Mouse (Mus musculus) erythroid progenitor cell, adult 5-6 weeks (primary cell): ENCODE measurements around the gene Ndufs1. TPM values are rescaled to one million over a fixed set of nuclear protein-coding genes. Genes with fewer than 3 reads are reported as not detected.

ENCODE experiments used
- ATAC-seq: replicated peaks from 2 replicates; pipeline ENCODE4 v1.8.0; 2016; ENCODE audit warnings: moderate number of reproducible peaks, mild to moderate bottlenecking, moderate TSS enrichment, inconsistent platforms; ENCODE audit not compliant: poor library complexity, low FRiP score, severe bottlenecking
- total RNA-seq, 2 experiments: library from RNA; stranded (forward) in 1 of 2; stranded (reverse) in 1 of 2; fragments of 150-400 nt in 1 of 2; fragments of 186-747, 209-891 nt in 1 of 2; gene quantifications; 2 replicates each; pipeline versions ENCODE4 v1.2.3 to v1.2.4; 2015 to 2017; ENCODE audit warnings: low replicate concordance in 2 of 2

Ndufs1 gene
- total RNA-seq (2015; ENCODE audit: low replicate concordance) = 54.9 and 80.0 TPM in 2 replicates
- total RNA-seq (2017; ENCODE audit: low replicate concordance) = 76.9 and 90.8 TPM in 2 replicates

DNA sequence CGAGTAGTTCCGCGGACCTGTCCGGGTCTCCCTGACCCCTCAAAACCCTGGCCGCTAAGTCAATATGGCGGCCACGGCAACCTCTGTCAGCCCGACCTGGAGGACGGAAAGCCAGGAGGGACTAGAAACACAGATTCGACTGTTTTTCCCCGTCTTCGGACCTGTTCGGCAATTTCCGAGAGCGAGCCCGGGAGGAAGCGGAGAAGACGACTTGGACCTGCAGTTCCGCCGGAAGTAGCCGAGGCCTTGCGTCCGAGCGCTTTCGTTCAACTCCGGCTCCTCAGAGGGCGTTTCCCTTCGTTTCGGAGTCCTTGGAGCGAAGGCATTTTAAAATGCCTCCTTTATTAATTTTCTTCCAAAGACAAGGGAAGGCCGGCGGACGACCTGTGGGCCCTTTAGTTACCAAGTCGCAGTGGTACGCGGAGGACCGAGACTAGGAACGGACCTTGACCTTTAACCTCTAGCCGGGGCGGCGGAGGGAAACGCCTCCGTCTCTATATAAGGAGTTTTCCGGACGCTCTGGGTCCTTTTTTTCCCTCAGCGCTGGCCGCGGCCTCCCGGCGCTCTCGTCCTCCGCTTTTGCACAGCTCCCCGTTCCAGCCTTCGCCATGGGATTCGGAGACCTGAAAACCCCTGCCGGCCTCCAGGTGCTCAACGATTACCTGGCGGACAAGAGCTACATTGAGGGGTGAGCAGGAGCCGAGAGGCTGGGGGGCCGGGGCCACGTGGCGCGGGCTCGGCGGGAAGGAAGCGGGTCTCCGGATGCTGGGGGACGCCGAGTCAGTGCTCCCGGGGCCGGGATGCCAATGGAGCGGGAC lies at the start of gene Ndufs1, which contains the start of gene Eef1b2:
Gene Ndufs1, minus strand, starts transcription at position 230 of the 818 bp plus-strand sequence.
Gene Eef1b2, plus strand, starts transcription at position 222 of the 818 bp plus-strand sequence.
- ATAC-seq = peak; percentile 86

DNA sequence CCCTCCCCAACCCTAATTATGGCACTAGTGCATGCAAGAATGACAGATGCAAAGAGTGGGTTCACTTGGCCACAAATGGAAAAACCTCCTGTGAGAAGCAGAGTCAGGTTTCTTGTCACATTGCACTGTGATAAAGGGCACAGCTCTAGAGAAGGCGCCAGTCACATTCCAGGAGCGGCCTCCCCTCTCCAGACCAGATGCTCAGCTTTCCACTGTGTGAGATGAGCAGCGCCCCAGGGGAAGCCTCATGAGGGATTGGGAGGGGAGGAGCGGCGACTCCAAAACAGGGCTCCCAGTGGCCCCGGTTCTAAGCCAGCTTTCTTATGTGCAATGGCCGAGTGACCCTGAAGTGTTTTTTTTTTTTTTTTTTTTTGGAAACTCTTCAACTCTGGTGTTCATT lies 49.3 kb upstream of the Ndufs1 start:
- ATAC-seq = no peak

DNA sequence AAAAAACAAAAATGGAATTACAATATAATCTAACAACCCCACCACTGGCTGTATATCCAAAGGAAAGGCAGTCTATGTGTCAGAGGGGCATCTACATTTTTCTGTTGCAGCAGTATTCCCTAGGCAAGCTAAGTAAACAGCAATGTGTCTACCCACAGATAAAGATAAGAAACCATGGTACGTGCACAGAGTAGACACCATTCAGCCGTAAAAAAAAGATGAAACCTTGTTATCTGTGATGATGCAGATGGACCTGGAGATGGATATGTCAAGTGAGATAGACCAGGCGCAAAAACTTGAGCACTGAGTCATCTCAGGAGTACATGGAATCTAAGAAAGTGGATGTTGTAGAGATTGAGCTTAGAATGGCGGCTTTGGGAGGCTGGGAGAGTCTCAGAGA lies 48.4 kb upstream of the Ndufs1 start:
- ATAC-seq = no peak

DNA sequence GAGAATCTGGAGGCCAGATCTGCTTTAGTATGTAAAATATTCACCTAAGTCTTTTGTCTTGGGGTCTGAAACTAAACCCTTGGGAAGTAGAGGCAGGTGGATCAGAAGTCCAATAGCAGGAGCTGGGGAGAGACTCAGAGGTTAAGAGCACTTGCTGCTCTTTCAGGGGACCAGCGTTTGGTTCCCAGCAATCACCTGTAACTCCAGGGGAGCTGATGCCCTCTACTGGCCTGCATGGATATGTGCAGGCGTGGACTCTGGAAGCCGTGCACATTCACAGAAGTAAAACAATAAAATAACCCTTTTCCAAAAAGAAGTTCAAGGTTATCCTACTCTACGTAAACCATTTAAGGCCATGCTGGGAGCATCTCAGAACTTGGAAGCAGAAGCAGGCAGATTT lies 42.6 kb upstream of the Ndufs1 start:
- ATAC-seq = no peak

DNA sequence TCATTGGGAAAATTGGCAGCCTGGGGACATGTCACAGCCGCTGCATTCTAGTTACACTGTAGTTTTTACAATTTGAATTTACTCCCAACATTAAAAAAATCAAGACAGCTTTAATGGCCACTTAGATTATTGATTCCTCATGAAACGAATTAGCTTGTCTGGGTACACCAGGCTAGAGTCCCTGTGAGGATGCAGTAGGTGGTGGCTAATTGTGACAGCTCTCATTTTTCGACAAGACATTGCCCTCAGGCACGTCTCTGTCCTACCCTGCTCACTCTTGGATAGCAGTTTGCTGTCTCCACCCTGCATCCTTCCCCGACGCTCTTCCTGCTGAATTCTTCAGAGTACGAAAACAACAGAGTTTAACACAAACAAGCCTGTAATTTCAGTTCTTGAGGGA lies 38.0 kb upstream of the Ndufs1 start:
- no peak for ATAC-seq

DNA sequence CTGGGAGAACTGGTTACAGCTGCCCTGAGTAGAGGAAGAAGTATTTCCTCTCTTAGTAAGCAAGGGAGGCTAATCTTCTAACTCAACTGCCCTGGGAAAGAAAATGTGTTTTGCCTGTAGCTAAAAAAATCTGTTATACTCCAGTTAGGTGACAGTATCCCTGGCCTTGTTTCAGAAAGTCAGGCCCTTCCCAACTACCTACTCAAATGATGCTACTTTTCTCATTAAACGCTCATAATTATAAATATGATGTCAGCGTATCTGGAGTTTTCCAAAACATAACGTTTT lies 37.6 kb upstream of the Ndufs1 start, which contains the start of gene Gpr1:
Gene Gpr1, minus strand, starts transcription at position 273 of the 288 bp plus-strand sequence.
- ATAC-seq = no peak

DNA sequence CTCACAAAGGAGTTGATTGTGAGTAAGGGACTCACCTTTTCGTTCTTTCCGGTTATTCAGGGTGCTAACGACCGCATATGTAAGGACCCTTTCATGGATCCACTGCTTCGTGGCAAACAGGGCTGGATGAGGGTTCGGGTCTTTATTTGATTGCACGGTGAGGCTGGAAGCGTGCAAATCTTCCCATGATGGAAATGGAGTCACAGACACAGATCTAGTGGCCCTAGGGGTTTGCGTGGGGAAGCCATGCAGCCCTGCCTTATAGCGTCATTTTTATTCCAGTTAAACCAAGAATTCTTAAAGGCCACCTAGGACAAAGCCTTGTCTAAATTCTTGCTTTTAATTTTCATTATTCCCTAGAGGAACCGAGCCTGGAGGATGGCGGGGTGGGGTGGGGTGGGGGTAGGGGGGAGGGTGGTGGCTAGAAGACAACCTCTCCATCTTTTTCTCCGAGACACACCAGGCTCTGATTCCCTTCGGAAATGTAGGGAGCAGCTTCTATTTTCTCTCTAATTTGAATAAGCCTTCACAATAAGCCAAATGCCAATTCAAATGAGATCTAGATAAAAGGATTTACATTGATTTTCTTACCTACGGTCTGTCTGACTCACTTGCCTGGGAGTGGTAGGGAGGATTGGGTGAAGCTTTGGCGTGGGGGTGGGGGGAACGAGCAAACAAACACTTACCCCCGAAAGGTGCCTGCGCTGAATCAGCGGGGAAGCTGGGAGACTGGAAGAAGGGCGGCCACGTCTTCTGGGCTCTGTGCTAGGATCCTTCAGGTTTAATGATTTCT lies 37.0 kb upstream of the Ndufs1 start:
- ATAC-seq = no peak

DNA sequence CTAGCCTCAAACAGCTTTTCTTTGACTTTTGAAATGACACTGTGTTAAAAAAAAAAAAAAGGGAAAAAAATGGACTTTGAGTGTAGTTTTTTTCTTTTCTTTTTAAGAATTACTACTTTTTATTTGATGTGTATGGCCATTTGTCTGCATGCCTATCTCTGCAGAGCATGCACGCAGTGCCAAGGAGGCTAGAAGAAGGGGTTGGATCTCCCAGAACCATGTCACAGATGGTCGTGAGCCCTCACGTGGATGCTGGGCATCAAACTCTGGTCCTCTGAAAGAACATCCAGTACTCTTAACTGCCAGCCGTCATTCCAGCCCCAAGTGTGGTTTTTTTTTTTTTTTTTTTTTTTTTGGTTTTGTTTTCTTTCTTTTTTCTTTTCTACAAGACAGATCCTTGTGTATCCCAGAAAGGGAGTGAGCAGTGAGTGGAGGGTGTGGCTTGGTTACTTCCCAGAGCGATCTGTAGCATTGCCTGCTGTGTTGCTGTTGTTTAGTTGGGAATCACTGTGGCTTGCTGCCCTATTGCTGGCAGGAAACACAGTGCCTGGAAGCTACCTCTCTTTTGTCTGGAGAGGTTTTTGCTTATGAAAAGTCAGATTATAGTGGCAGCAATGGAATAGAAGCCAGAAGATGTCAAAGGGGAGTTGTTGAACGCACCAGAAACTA lies 33.4 kb upstream of the Ndufs1 start:
- ATAC-seq = no peak

DNA sequence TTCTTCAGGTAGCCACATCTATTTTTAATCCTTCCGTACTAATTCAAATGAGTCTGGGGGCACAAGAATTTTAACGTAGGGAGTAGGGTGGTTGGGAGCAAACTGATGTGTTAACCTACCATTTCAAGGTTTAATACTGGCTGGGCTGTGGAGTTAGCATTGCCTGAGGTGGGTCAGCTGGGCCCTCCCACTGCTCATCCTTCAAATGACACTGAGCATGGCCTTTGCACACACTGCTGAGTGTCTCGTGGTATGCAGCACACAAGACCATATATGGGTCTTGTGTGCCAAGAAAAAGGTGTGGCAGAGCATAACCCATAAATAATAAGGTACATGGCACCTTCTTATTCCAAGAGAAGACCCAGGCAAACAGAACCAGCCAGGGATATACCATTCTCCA lies 31.0 kb upstream of the Ndufs1 start:
- ATAC-seq = no peak

DNA sequence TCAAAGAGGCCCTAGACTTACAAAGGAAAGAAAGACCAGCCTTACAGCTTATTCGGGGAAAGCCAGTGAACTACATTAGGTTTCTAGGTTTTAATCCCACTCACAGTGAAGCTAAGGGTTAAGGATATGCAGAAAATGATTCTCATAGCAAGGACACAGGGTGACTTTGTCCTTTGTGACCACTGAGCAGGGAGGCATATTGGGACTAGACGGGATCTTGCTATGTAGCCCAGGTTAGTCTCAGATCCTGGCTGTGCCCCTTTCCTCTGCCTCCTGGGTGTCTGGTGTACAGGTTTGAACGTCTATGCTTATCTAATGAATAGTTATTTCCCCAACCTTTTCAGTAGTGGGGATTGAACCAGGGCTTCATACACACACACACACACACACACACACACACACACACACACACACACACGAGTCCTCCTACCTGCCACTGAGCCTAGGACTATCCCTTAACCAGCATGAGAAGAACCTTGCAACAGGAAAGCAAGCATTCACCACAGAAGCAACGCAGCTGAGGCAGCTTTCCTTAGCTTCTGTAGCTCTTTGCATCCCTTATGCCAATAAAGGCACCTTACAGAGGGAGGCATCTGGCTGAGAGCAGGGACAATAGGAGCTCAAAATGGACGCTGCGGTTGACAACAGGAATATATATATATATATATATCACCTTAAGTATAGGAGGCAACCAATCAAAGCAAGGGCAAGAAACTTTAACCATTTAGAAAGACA lies 28.2 kb upstream of the Ndufs1 start:
- ATAC-seq = no peak

DNA sequence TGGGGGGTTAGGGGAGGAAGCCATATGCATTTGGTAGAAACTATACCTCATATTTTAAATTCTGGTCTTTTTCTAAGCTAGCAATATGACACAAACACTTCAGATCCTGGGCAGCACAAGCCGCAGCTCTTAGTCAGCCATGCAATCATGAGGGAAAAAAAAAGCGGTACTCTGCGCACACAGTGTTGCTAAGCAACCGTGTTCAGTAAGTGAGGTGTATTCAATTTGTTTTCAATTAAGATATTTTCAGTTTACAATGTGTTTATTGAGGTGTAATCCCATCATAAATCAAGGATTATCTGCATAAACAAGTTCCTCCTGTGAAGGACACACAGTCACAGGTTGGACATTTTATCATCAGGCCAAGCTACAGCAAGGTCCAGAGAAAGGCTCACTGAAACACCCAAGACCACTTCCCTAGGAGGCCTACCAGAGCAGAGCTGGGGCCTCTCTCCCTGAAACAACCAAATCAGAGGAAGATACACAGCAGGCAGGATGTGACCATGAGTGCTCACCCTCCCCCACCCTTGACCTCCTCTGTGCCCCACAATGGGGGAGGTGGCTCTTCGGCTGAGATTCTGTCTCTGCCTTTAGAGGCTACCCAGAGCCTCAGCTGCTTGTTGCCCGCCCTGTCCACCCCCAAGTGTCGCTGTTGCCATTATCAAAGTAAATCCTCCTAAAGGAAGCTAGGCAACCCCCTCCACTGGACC lies 27.5 kb upstream of the Ndufs1 start:
- no peak for ATAC-seq

DNA sequence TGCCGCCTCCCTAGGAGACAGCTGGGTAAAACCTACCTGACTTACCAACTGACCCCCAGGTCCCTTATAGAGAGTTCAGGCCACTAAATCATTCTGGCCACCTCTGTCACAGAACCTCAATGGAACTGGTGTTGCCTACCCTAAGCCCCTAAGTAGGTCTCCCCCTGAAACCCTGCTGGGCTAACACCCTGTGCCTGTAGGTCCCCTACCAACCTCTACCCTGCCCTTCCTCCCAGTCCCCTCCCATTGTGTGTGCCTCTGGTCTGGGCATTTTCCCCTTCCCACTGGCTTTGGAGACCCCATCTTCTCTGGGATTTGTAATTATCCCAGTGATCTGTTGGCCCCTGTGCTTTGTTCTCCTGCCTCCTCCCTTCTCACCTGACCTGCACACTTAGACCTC lies 26.8 kb upstream of the Ndufs1 start:
- no peak for ATAC-seq

DNA sequence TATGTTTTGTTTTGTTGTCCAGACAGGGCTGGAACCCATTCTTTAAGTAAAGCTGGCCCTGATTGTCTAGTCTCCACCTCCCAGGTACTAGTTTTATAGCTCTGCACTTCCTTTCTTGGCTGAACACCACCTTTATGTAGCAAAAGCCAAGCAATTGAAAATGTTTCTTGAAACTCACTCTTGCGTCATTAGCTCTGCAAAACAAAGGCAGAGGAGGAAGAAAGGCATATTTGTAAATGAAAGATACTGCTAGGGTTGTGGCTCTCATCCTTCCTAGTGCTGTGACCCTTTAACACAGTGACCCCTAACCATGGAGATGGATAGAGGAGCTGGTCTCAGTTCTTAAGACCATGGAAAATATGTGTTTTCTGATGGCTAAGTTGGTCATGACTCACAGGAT lies 25.0 kb upstream of the Ndufs1 start:
- no peak for ATAC-seq

DNA sequence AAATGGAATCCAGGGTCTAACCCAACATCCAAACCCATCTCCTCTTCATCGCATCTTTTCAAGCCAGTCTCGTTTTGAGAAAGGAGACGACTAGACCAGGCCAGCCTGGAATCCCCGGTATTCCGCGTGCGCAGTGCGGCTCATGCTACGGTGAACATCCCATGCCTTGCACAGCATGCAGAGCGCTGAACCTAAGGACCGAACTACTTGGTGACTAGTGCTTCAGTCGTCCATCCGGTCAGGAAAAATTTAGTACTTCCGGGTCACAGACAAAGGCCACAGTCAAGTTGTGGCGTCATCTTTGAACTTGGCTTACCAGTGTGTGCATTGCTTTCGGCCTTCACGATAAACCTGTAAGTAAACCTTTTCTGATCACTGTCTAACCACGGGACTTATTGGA lies 23.7 kb upstream of the Ndufs1 start:
- ATAC-seq = no peak

DNA sequence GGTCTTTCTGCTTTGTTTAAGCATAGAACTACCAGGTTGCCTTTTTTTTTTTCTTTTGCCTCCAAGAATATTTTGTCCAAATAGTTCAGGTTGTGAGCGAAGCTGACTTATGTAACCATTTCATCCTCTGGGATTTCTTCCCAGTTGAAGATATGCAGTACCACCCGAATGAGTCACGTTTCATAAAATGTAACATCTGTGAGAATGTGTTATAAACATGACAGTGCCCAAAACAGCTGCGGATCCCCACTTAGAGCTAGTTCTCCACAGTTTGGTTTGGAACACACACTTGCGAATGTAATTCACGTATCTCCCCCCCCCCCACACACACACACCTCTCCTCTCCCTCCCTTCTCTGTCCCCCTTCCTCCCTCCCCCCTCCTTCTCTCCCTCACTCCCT lies 22.8 kb upstream of the Ndufs1 start:
- no peak for ATAC-seq

DNA sequence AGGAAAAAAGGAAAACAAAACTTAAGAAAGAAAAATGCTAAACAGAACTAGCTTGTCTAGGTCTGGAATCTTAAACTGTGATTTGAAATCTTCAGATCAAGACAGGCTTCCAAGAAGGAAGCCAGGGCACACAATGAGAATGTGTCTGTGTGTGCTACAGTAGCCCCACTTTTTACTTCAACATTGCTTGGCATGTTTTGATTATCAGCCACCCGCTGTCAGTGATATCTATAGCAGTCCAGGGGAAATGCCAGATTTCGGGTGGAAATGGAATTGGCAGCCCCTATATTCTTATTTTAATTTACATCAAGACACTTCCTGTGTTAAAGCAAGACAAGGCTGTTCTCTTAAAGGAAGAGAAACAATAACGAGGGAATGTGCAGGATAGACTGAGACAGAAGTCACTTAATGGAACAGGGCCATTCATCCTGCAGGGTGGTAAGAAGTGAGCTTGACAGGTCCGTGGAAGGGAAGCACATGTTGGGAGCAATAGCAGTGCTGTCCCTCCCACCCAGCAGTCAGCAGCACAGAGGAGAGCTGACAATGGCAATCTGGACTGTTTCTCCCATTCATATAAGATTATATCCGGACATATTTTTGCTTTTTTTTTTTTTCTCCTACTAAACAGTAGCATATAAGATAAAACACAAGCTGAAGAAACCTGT lies 19.3 kb upstream of the Ndufs1 start:
- no peak for ATAC-seq

DNA sequence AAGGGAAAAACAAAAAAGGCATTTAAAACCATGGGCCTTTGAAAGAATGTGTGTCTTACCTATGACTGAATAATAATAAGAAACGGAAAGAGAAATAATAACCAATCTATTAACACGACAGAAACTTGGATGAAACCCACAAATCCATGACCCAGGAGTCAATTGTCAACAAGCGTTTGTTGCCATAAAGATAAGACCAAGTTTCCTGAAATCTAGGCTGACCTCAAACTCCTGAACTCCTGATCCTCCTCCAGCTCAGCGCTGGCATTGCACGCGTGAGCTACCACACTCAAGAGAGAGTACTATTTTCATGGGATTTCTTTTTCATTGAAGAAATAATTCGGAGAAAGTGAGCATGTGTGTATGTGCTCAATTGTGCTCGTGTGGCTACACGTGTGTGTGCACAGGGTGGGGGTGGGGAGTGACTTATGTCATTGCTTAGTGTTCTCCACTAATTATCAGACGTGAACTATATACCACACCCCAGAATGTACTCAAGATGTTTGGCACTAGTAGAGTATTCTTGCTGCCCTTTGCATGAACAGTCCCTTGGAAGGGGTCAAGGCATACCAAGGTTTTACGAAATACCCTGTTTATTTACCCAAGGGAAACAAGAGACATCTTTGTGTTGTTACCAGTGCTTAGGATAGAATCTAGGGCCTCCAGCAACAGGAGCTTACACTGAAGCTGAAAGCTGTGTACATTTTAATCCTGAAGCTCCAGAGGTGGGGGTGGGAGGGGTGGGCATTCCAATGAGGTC lies 15.9 kb upstream of the Ndufs1 start:
- ATAC-seq = no peak

DNA sequence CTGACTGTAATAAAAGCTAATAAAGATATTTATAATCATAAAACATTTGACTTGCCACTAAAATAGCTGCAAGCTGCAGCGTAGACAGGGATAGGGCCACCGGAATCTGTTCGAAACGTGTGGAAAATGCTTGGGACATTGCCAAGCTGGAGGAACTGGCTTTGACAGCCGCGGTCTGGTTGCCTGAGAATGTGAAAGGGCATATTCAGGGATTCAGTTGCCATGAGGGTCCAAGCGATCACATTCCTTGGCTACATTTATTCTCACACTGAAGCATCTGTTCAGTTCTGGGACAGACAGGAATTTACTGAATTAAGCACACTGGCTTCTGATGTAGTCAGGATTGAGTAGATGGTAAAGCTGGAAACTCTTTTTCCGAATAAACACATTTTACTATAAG lies 14.2 kb upstream of the Ndufs1 start:
- no peak for ATAC-seq
